Mouse (Mus musculus): ENCODE measurements at regions not wholly inside any gene's neighbourhood (a gene's known extent, or its start where the extent isn't known, plus 50 kb on each side); places are given as distances from the start of the nearest gene placed in this dataset.

- H3K27ac ChIP-seq (ENCODE audit: low read depth) = no peak overlapping the region
- ATAC-seq (ENCODE audit: insufficient read depth, low read depth) (no peak), DNase-seq (ENCODE audit: low spot score) (no peak)
- H3K9ac ChIP-seq (replicated peaks; ENCODE audit: low read depth, low read length) = no peak overlapping the region
- WGBS = 74% methylated on average over 3 of the region's 3 CpGs
- TF ChIP-seq CTCF (IDR thresholded peaks at IDR 0.05; ENCODE audit: low read depth) (no peak), EP300 (IDR thresholded peaks at IDR 0.05; ENCODE audit: low read depth) (no peak)
- no peaks in the 10 kb centered on the region for H3K36me3 ChIP-seq (replicated peaks; ENCODE audit: control insufficient read depth, insufficient read depth, low read length)
- H3K9me3 ChIP-seq (replicated peaks; ENCODE audit: control insufficient read depth, low read length) = no peaks in the 10 kb centered on the region
- no peaks in the 10 kb centered on the region for H3K27me3 ChIP-seq (ENCODE audit: control insufficient read depth, insufficient read depth, low read length)
- H3K4me3 ChIP-seq (ENCODE audit: low read depth, low read length) = no peak overlapping the region
- no peaks in the 10 kb centered on the region for H3K4me1 ChIP-seq (ENCODE audit: control insufficient read depth, insufficient read depth)
- no peak overlapping the region for H3K4me2 ChIP-seq (ENCODE audit: low read depth, low read length)
These were observed 247.6 kb downstream of the Kcnj2 start for GRCm38 (mm10) chr11:111313566-111313965.

- Histone ChIP-seq H3K4me1 (ENCODE audit: control insufficient read depth, insufficient read depth) (peaks cover 1% of the 10 kb centered on the region; the same call in 1 of the 2 replicates), H3K4me2 (ENCODE audit: low read depth, low read length) (no peak overlapping the region), H3K4me3 (ENCODE audit: low read depth, low read length) (no peak overlapping the region), H3K27ac (ENCODE audit: low read depth) (no peak overlapping the region), H3K9ac (replicated peaks; ENCODE audit: low read depth, low read length) (no peak overlapping the region), H3K9me3 (replicated peaks; ENCODE audit: control insufficient read depth, low read length) (no peaks in the 10 kb centered on the region), H3K27me3 (ENCODE audit: control insufficient read depth, insufficient read depth, low read length) (no peaks in the 10 kb centered on the region), H3K36me3 (replicated peaks; ENCODE audit: control insufficient read depth, insufficient read depth, low read length) (no peaks in the 10 kb centered on the region)
- WGBS = 69% methylated on average over 5 of the region's 5 CpGs
- TF ChIP-seq EP300 (IDR thresholded peaks at IDR 0.05; ENCODE audit: low read depth) (no peak), CTCF (IDR thresholded peaks at IDR 0.05; ENCODE audit: low read depth) (no peak)
- ATAC-seq (ENCODE audit: insufficient read depth, low read depth) (no peak), DNase-seq (ENCODE audit: low spot score) (no peak)
These were observed 255.6 kb downstream of the Kcnj2 start for GRCm38 (mm10) chr11:111321576-111321975.

GRCm38 (mm10) chr11:111324453-111325010 is 258.6 kb downstream of the Kcnj2 start:
- no peak overlapping the region for H3K4me3 ChIP-seq (ENCODE audit: low read depth, low read length)
- no peak overlapping the region for H3K9ac ChIP-seq (replicated peaks; ENCODE audit: low read depth, low read length)
- DNase-seq (ENCODE audit: low spot score) (no peak), ATAC-seq (ENCODE audit: insufficient read depth, low read depth) (no peak)
- TF ChIP-seq CTCF (IDR thresholded peaks at IDR 0.05; ENCODE audit: low read depth) = no peak
- no peak for TF ChIP-seq EP300 (IDR thresholded peaks at IDR 0.05; ENCODE audit: low read depth)
- H3K4me2 ChIP-seq (ENCODE audit: low read depth, low read length) = no peak overlapping the region
- H3K9me3 ChIP-seq (replicated peaks; ENCODE audit: control insufficient read depth, low read length) = no peaks in the 10 kb centered on the region
- no peak overlapping the region for H3K27ac ChIP-seq (ENCODE audit: low read depth)
- H3K4me1 ChIP-seq (ENCODE audit: control insufficient read depth, insufficient read depth) = peaks cover 7% of the 10 kb centered on the region; the same call in 1 of the 2 replicates
- H3K36me3 ChIP-seq (replicated peaks; ENCODE audit: control insufficient read depth, insufficient read depth, low read length) = no peaks in the 10 kb centered on the region
- 77% methylated on average over 5 of the region's 5 CpGs for WGBS
- H3K27me3 ChIP-seq (ENCODE audit: control insufficient read depth, insufficient read depth, low read length) = no peaks in the 10 kb centered on the region

GRCm38 (mm10) chr11:111326915-111327314 is 261.0 kb downstream of the Kcnj2 start:
- no peak overlapping the region for H3K4me2 ChIP-seq (ENCODE audit: low read depth, low read length)
- H3K27me3 ChIP-seq (ENCODE audit: control insufficient read depth, insufficient read depth, low read length) = no peaks in the 10 kb centered on the region
- H3K36me3 ChIP-seq (replicated peaks; ENCODE audit: control insufficient read depth, insufficient read depth, low read length) = no peaks in the 10 kb centered on the region
- no peak for DNase-seq (ENCODE audit: low spot score)
- TF ChIP-seq EP300 (IDR thresholded peaks at IDR 0.05; ENCODE audit: low read depth) (no peak), CTCF (IDR thresholded peaks at IDR 0.05; ENCODE audit: low read depth) (no peak)
- no peak overlapping the region for H3K4me3 ChIP-seq (ENCODE audit: low read depth, low read length)
- ATAC-seq (ENCODE audit: insufficient read depth, low read depth) = no peak
- H3K9me3 ChIP-seq (replicated peaks; ENCODE audit: control insufficient read depth, low read length) = no peaks in the 10 kb centered on the region
- WGBS = 43% methylated on average over 3 of the region's 3 CpGs
- no peak overlapping the region for H3K9ac ChIP-seq (replicated peaks; ENCODE audit: low read depth, low read length)
- peaks cover 7% of the 10 kb centered on the region; the same call in 1 of the 2 replicates for H3K4me1 ChIP-seq (ENCODE audit: control insufficient read depth, insufficient read depth)
- H3K27ac ChIP-seq (ENCODE audit: low read depth) = no peak overlapping the region

GRCm38 (mm10) chr11:111328258-111328657 is 262.3 kb downstream of the Kcnj2 start:
- 72% methylated on average over 1 of the region's 1 CpGs for WGBS

GRCm38 (mm10) chr11:111331592-111331991 is 265.6 kb downstream of the Kcnj2 start:
- no peak overlapping the region for H3K27ac ChIP-seq (ENCODE audit: low read depth)
- H3K4me2 ChIP-seq (ENCODE audit: low read depth, low read length) = no peak overlapping the region
- TF ChIP-seq CTCF (IDR thresholded peaks at IDR 0.05; ENCODE audit: low read depth) = no peak
- no peak for TF ChIP-seq EP300 (IDR thresholded peaks at IDR 0.05; ENCODE audit: low read depth)
- H3K9ac ChIP-seq (replicated peaks; ENCODE audit: low read depth, low read length) = no peak overlapping the region
- no peaks in the 10 kb centered on the region for H3K36me3 ChIP-seq (replicated peaks; ENCODE audit: control insufficient read depth, insufficient read depth, low read length)
- no peak for DNase-seq (ENCODE audit: low spot score)
- no peaks in the 10 kb centered on the region for H3K9me3 ChIP-seq (replicated peaks; ENCODE audit: control insufficient read depth, low read length)
- no peaks in the 10 kb centered on the region for H3K27me3 ChIP-seq (ENCODE audit: control insufficient read depth, insufficient read depth, low read length)
- peaks cover 6% of the 10 kb centered on the region; the same call in 1 of the 2 replicates for H3K4me1 ChIP-seq (ENCODE audit: control insufficient read depth, insufficient read depth)
- no peak for ATAC-seq (ENCODE audit: insufficient read depth, low read depth)
- H3K4me3 ChIP-seq (ENCODE audit: low read depth, low read length) = no peak overlapping the region

More at GRCm38 (mm10) chr11:111328258-111328657, 262.3 kb downstream of the Kcnj2 start:
- H3K4me2 ChIP-seq (ENCODE audit: low read depth, low read length) = no peak overlapping the region
- ATAC-seq (ENCODE audit: insufficient read depth, low read depth) (no peak), DNase-seq (ENCODE audit: low spot score) (no peak)
- H3K36me3 ChIP-seq (replicated peaks; ENCODE audit: control insufficient read depth, insufficient read depth, low read length) = no peaks in the 10 kb centered on the region
- no peak overlapping the region for H3K27ac ChIP-seq (ENCODE audit: low read depth)
- H3K4me1 ChIP-seq (ENCODE audit: control insufficient read depth, insufficient read depth) = peaks cover 7% of the 10 kb centered on the region; the same call in 1 of the 2 replicates
- H3K27me3 ChIP-seq (ENCODE audit: control insufficient read depth, insufficient read depth, low read length) = no peaks in the 10 kb centered on the region
- H3K4me3 ChIP-seq (ENCODE audit: low read depth, low read length) = no peak overlapping the region
- no peaks in the 10 kb centered on the region for H3K9me3 ChIP-seq (replicated peaks; ENCODE audit: control insufficient read depth, low read length)
- no peak overlapping the region for H3K9ac ChIP-seq (replicated peaks; ENCODE audit: low read depth, low read length)
- TF ChIP-seq EP300 (IDR thresholded peaks at IDR 0.05; ENCODE audit: low read depth) = no peak
- no peak for TF ChIP-seq CTCF (IDR thresholded peaks at IDR 0.05; ENCODE audit: low read depth)
